Mouse (Mus musculus): ENCODE results near the gene Lipa.

Lipa gene

GRCm38 (mm10) chr19:34468794-34469193 lies 58.5 kb downstream of the Lipa start:
- no peak for DNase-seq (ENCODE audit: low read depth in 2 of 2, low spot score in 2 of 2)

- no peak for DNase-seq (ENCODE audit: low read depth in 2 of 2, low spot score in 2 of 2)
Measured at GRCm38 (mm10) chr19:34468216-34468615, 59.1 kb downstream of the Lipa start.

GRCm38 (mm10) chr19:34464453-34464852 lies 62.8 kb downstream of the Lipa start:
- no peak for DNase-seq (ENCODE audit: low read depth in 2 of 2, low spot score in 2 of 2)

- DNase-seq (ENCODE audit: low read depth in 2 of 2, low spot score in 2 of 2) = no peak
Measured at GRCm38 (mm10) chr19:34461451-34462019, 65.7 kb downstream of the Lipa start.

GRCm38 (mm10) chr19:34450784-34451370 lies 76.4 kb downstream of the Lipa start:
- no peak for DNase-seq (ENCODE audit: low read depth in 2 of 2, low spot score in 2 of 2)

- DNase-seq (ENCODE audit: low read depth in 2 of 2, low spot score in 2 of 2) = no peak
Measured at GRCm38 (mm10) chr19:34448851-34449250, 78.4 kb downstream of the Lipa start.

GRCm38 (mm10) chr19:34445410-34446012 lies 81.8 kb downstream of the Lipa start:
- DNase-seq (ENCODE audit: low read depth in 2 of 2, low spot score in 2 of 2) = no peak

GRCm38 (mm10) chr19:34444785-34445184 lies 82.5 kb downstream of the Lipa start:
- no peak for DNase-seq (ENCODE audit: low read depth in 2 of 2, low spot score in 2 of 2)
